Mouse (Mus musculus): ENCODE measurements at regions not wholly inside any gene's neighbourhood (a gene's known extent, or its start where the extent isn't known, plus 50 kb on each side); places are given as distances from the start of the nearest gene placed in this dataset.

- no peak for DNase-seq (ENCODE audit: low spot score in 2 of 2)
Measured at GRCm38 (mm10) chr13:5769283-5770260, 91.7 kb upstream of the Klf6 start.

GRCm38 (mm10) chr13:5773811-5774210, 87.5 kb upstream of the Klf6 start:
- no peak for DNase-seq (ENCODE audit: low spot score in 2 of 2)

GRCm38 (mm10) chr13:5778443-5779171, 82.7 kb upstream of the Klf6 start:
- DNase-seq (ENCODE audit: low spot score in 2 of 2) = no peak

- DNase-seq (ENCODE audit: low spot score in 2 of 2) = no peak
Measured at GRCm38 (mm10) chr13:5779410-5779809, 81.9 kb upstream of the Klf6 start.

GRCm38 (mm10) chr13:5782540-5782939, 78.7 kb upstream of the Klf6 start:
- DNase-seq (ENCODE audit: low spot score in 2 of 2) = no peak

GRCm38 (mm10) chr13:5787114-5787513, 74.2 kb upstream of the Klf6 start:
- no peak for DNase-seq (ENCODE audit: low spot score in 2 of 2)

- no peak for DNase-seq (ENCODE audit: low spot score in 2 of 2)
Measured at GRCm38 (mm10) chr13:5789302-5789701, 72.0 kb upstream of the Klf6 start.

- no peak for DNase-seq (ENCODE audit: low spot score in 2 of 2)
Measured at GRCm38 (mm10) chr13:5802079-5802478, 59.2 kb upstream of the Klf6 start.

GRCm38 (mm10) chr13:5802826-5803225, 58.5 kb upstream of the Klf6 start:
- no peak for DNase-seq (ENCODE audit: low spot score in 2 of 2)

GRCm38 (mm10) chr13:5803540-5804380, 57.5 kb upstream of the Klf6 start:
- no peak for DNase-seq (ENCODE audit: low spot score in 2 of 2)

GRCm38 (mm10) chr13:5804381-5804941, 56.8 kb upstream of the Klf6 start:
- DNase-seq (ENCODE audit: low spot score in 2 of 2) = no peak

- DNase-seq (ENCODE audit: low spot score in 2 of 2) = no peak
Measured at GRCm38 (mm10) chr13:5808380-5808779, 52.9 kb upstream of the Klf6 start.
